Mouse (Mus musculus) brown adipose tissue, adult 24 weeks (tissue): ENCODE results near the gene Rhou. TPM values are rescaled to one million over a fixed set of nuclear protein-coding genes. Genes with fewer than 3 reads are reported as not detected.

ENCODE experiments used
- H3K27ac ChIP-seq: fragments of 200-500 bp; replicated peaks from 2 replicates; pipeline ENCODE4 v1.5.1; 2012; ENCODE audit warnings: low read depth, mild to moderate bottlenecking, low read length
- H3K4me1 ChIP-seq: fragments of 200-500 bp; 2 replicates; pipeline ENCODE4 v1.6.1; 2012; ENCODE audit warnings: low read length, mixed read lengths; ENCODE audit not compliant: control insufficient read depth, insufficient read depth, insufficient read length
- H3K4me3 ChIP-seq: fragments of 200-500 bp; 2 replicates; pipeline ENCODE4 v1.5.1; 2012; ENCODE audit warnings: low read depth, mild to moderate bottlenecking, low read length, moderate library complexity; ENCODE audit not compliant: insufficient read depth
- polyA plus RNA-seq: library from polyadenylated mRNA; stranded (reverse); fragments of >200 nt; gene quantifications from 2 replicates; pipeline ENCODE4 v1.2.4, GENCODE M21; 2012; ENCODE audit not compliant: missing spikeins, insufficient read depth, insufficient read length

The Rhou gene
- polyA plus RNA-seq, 1 experiment = 17.3 TPM

- Histone ChIP-seq H3K4me3 (no peak overlapping the region), H3K4me1 (no peaks in the 10 kb centered on the region), H3K27ac (no peak overlapping the region)
Observed at GRCm38 (mm10) chr8:123665580-123665979, 11.9 kb downstream of the Rhou start.

GRCm38 (mm10) chr8:123666832-123667231 lies 13.1 kb downstream of the Rhou start:
- Histone ChIP-seq H3K4me3 (no peak overlapping the region), H3K27ac (no peak overlapping the region), H3K4me1 (no peaks in the 10 kb centered on the region)

DNA sequence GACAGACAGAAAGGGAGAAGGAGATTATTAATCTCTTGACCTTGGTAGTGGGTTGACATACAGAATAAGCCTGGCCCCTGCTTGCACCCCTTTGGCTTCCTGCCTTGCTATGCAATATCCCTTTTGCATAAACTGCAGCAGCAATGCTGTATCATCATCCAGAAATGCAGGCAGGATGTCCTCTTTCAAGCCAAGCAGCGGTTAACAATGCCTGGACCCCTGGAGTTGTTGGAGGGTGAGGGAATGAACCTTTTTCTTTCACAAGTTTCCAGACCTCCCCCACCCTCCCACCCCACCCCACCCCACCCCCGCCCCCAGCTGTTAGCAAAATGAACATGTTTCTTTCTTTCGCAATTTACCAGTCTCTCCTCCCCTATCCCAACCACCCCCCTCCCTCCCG lies 15.0 kb downstream of the Rhou start:
- H3K27ac ChIP-seq = no peak overlapping the region
- H3K4me3 ChIP-seq = no peak overlapping the region
- H3K4me1 ChIP-seq = no peaks in the 10 kb centered on the region

GRCm38 (mm10) chr8:123670766-123671165 lies 17.0 kb downstream of the Rhou start:
- Histone ChIP-seq H3K27ac (no peak overlapping the region), H3K4me3 (no peak overlapping the region), H3K4me1 (no peaks in the 10 kb centered on the region)

DNA sequence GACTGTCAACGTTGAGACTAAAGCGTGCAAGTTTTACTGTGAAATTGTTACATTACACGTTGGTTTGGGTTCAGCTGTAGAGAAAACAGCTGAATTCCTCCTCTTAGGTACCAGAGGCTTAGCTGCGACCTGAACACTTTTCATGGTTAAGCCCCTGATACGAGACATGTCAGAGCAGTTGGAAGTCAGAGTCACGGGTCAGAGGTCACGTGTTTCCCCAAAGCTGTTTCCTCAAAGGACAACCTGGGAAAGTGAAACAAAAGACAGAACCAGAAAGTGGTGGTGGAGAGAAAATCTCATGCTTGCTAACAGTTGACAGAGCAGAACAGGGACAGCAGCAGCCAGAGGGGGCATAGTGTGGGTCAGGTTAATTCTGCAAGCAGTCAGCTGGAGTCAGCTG lies 17.7 kb downstream of the Rhou start:
- Histone ChIP-seq H3K4me3 (no peak overlapping the region), H3K27ac (no peak overlapping the region), H3K4me1 (no peaks in the 10 kb centered on the region)

DNA sequence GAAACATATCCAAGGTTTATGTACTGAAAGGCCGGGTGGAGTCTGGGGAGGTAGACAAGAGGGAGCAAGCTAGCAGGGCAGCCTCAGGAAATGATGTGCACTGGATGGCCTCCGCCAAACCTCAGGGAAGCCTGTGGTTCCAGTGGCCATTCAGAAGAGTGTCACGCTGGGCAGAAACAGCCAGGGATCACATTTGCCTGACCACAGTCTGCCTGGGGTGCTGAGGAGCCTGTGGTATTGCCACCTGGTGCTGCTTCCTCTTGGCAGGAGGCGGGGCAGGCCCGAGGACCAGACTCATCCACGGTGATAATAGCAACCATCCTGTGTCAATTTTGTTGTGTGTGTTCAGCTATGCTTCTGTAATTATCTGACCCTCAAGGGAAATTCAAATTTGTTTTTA lies 18.9 kb downstream of the Rhou start:
- H3K4me1 ChIP-seq = no peaks in the 10 kb centered on the region
- H3K27ac ChIP-seq = no peak overlapping the region
- no peak overlapping the region for H3K4me3 ChIP-seq

DNA sequence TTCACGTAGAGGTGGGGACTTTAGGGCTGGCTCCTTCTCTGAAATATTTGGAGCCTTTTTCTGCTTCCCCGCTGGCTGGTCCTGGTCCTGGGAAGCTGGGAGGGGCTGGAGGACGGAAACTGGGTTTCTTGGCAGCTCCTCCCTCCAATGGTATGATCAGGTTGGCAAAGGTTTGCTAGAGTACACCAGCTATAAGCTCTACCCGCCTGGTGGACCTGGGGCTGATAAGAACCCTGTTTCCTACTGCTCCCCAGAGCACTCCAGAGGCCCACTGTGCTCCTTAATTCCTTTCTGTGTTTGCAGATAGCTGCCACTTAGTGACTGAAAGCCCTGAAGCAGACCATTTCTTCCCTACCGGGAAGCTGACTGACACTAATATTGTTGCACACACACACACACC lies 21.9 kb downstream of the Rhou start:
- Histone ChIP-seq H3K4me3 (no peak overlapping the region), H3K4me1 (no peaks in the 10 kb centered on the region), H3K27ac (no peak overlapping the region)

DNA sequence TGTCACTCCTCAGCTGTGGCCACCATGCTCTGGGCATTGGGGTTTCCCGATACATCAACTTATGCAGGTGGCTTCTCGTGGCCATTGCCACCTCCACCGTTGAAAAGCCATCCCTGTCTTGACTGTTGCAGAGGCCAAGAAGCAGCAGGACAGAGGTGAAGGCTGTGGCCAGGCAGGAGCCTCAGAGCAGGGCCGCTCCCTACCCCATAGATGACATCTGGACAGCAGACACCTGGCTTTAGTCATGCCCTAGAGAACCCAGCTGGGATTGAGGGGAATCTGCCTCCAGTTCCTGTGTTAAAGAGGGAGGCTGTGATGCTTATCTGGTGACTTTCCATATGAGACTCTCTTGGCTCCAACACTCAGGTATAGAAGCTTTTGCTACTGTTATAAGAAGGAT lies 24.7 kb downstream of the Rhou start:
- Histone ChIP-seq H3K27ac (no peak overlapping the region), H3K4me3 (no peak overlapping the region), H3K4me1 (peaks cover 5% of the 10 kb centered on the region)

- Histone ChIP-seq H3K27ac (no peak overlapping the region), H3K4me3 (no peak overlapping the region), H3K4me1 (peaks cover 5% of the 10 kb centered on the region)
Observed at GRCm38 (mm10) chr8:123682073-123682761, 28.5 kb downstream of the Rhou start.

DNA sequence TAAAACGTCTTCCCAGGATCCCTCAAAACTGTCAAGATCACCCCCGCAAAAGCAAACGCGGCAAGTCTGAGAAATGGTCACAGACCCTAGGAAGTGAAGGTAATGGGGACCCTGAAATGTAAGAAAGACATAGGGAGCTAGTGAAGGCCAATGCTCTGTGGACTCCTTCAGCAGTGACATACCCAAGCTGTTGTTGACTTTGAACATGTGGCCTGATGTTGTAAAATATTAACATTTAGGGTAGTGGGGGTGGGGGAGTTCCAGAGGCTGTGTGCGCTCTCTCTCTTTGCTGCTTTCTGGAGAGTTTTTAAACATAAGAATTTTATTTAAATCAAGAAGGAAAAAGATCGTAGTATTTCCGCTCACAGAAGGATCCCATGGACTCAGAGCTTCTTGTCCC lies 29.6 kb downstream of the Rhou start:
- H3K4me3 ChIP-seq = no peak overlapping the region
- H3K27ac ChIP-seq = no peak overlapping the region
- H3K4me1 ChIP-seq = peaks cover 5% of the 10 kb centered on the region

GRCm38 (mm10) chr8:123684806-123685205 lies 31.1 kb downstream of the Rhou start:
- peaks cover 5% of the 10 kb centered on the region for H3K4me1 ChIP-seq
- H3K4me3 ChIP-seq = no peak overlapping the region
- no peak overlapping the region for H3K27ac ChIP-seq

GRCm38 (mm10) chr8:123685477-123685876 lies 31.7 kb downstream of the Rhou start:
- Histone ChIP-seq H3K4me3 (no peak overlapping the region), H3K27ac (no peak overlapping the region)

GRCm38 (mm10) chr8:123687826-123688225 lies 34.1 kb downstream of the Rhou start:
- Histone ChIP-seq H3K4me1 (no peaks in the 10 kb centered on the region), H3K4me3 (no peak overlapping the region), H3K27ac (no peak overlapping the region)

More at GRCm38 (mm10) chr8:123685477-123685876, 31.7 kb downstream of the Rhou start:
- H3K4me1 ChIP-seq = peaks cover 5% of the 10 kb centered on the region

GRCm38 (mm10) chr8:123692165-123692962 lies 38.6 kb downstream of the Rhou start:
- H3K27ac ChIP-seq = no peak overlapping the region
- H3K4me3 ChIP-seq = no peak overlapping the region
- no peaks in the 10 kb centered on the region for H3K4me1 ChIP-seq

DNA sequence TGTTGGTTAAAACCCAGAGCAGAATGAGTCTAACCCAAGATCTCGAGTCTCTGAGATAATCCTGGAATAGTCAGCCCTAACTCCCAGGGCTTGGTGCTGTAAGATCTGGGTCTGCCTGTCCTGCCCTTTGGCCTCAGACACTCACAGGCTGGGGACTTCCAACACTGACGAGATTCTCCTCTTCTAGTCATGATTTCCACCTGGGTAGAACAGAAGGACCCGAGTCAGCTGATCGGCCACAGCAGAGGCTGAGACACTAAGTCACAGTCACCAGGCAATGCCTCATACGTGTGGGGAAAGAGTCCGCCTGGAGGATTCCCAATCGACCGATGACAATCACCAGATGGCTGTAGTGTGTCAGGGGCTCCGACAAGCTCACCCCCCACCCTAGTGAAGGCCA lies 42.4 kb downstream of the Rhou start:
- Histone ChIP-seq H3K27ac (no peak overlapping the region), H3K4me3 (no peak overlapping the region)

DNA sequence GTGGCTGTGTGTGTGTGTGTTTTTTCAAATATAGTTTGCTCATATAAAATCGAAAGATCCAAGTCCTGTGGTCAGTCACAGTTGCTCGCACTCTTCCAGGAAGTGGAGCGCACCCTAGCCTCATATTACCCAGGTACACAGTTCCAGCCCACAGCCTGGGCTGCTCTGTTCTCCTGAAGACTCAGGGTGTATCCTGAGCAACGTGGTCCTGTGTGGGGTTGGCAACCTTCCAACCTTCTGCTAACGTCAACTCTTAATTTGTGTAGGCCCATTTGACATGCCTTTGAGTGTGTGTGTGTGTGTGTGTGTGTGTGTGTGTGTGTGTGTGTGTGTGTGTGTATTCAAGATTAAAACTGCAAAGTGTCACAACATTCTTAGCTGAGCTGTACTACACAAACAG lies 43.6 kb downstream of the Rhou start:
- Histone ChIP-seq H3K27ac (no peak overlapping the region), H3K4me3 (no peak overlapping the region), H3K4me1 (no peaks in the 10 kb centered on the region)

More for the DNA sequence above, 42.4 kb downstream of the Rhou start:
- H3K4me1 ChIP-seq = no peaks in the 10 kb centered on the region
